Mouse (Mus musculus): ENCODE measurements around the gene Itga8.

Itga8 gene

GRCm38 (mm10) chr2:12092203-12092984 is 209.3 kb downstream of the Itga8 start:
- no peak for DNase-seq (ENCODE audit: low read depth in 1 of 2, low spot score in 2 of 2)

GRCm38 (mm10) chr2:12090993-12091392 is 210.7 kb downstream of the Itga8 start:
- DNase-seq (ENCODE audit: low read depth in 1 of 2, low spot score in 2 of 2), result no peak

GRCm38 (mm10) chr2:12085492-12085891 is 216.2 kb downstream of the Itga8 start:
- DNase-seq (ENCODE audit: low read depth in 1 of 2, low spot score in 2 of 2), result no peak

GRCm38 (mm10) chr2:12084341-12084740 is 217.4 kb downstream of the Itga8 start:
- DNase-seq (ENCODE audit: low read depth in 1 of 2, low spot score in 2 of 2), result peak; percentile 3 to 17

- DNase-seq (ENCODE audit: low read depth in 1 of 2, low spot score in 2 of 2), result no peak
Measured at GRCm38 (mm10) chr2:12077266-12077891, 224.3 kb downstream of the Itga8 start.

GRCm38 (mm10) chr2:12065669-12066399 is 235.9 kb downstream of the Itga8 start:
- DNase-seq (ENCODE audit: low read depth in 1 of 2, low spot score in 2 of 2), result no peak

- no peak for DNase-seq (ENCODE audit: low read depth in 1 of 2, low spot score in 2 of 2)
Measured at GRCm38 (mm10) chr2:12060034-12060723, 241.5 kb downstream of the Itga8 start.

Measured in monocyte, adult 2 months (primary cell).